Mouse (Mus musculus) cortical plate, adult 2 months (tissue): ENCODE results near the gene Itpk1.
A peak's percentile ranks its signal among the peaks of the same experiment; 100 is the strongest.

Source experiments
- CTCF ChIP-seq: fragments of 200-500 bp; IDR thresholded peaks from 2 replicates; pipeline ENCODE4 v1.5.1; 2011; ENCODE audit warnings: mild to moderate bottlenecking, control low read depth, low read length; ENCODE audit not compliant: insufficient read depth; ENCODE audit errors: extremely low read depth
- POLR2A ChIP-seq: fragments of 200-500 bp; IDR thresholded peaks from 2 replicates; pipeline ENCODE4 v1.6.1; 2011; ENCODE audit warnings: mild to moderate bottlenecking, low read length, control low read depth; ENCODE audit not compliant: insufficient read depth; ENCODE audit errors: extremely low read depth

GRCm38 (mm10) chr12:102743589-102744574, 39.2 kb upstream of the Itpk1 start, which contains the start of the genes Moap1 and Tmem251:
- TF ChIP-seq CTCF, result no peak
- TF ChIP-seq POLR2A, result peak; percentile 89
